Comparison of ENCODE assay signal across 15 mouse cellular contexts in the genomic region with DNA sequence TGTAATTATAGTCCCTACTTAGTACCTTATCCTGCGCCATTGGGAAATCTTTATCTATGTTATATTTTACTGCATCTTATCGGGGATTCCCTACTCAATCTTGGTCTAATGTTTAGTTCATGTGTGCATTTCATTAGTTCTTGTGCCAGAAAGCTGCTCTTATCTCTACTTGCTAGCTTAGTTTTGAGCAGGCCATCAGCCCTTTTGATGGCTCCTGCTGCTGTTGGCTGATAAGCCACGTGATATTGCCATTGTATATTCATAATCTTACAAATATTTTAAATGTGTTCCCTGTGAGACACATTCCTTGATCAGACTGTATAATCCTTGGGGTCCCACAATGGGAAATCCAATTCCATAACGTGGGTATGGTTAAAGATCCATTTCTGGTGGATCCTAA.
"Had no signal": no experiment of that assay in that cellular context is flagged by ENCODE, and none has a peak within 500 bp of the region (broad histone marks: within the 10 kb centered on the region; RNA-seq: fewer than 3 reads in every experiment).

No protein-coding gene starts in this region.

- H3K4me1 ChIP-seq: limb, embryonic 10.5 days; limb, embryonic 13.5 days; megakaryocyte, embryonic 14.5 days had no signal

- ATAC-seq: intestine, embryonic 16.5 days; lung, postnatal 0 days had no signal

- H3K27me3 ChIP-seq: limb, embryonic 13.5 days; megakaryocyte, embryonic 14.5 days had no signal

- H3K4me2 ChIP-seq: limb, embryonic 13.5 days; lung, embryonic 14.5 days; midbrain, embryonic 11.5 days had no signal

- H3K4me3 ChIP-seq: limb, embryonic 10.5 days; limb, embryonic 13.5 days; megakaryocyte, embryonic 14.5 days had no signal

- H3K27ac ChIP-seq: limb, embryonic 10.5 days; limb, embryonic 13.5 days; macrophage had no signal

- H3K9ac ChIP-seq: limb, embryonic 13.5 days; lung, embryonic 14.5 days had no signal

- DNase-seq: kidney, adult 18-20 months; kidney, adult 9 months; kidney, postnatal 14 days; kidney, postnatal 4 days; lung, embryonic 14.5 days; midbrain, embryonic 14.5 days; thymus, adult 18-20 months; thymus, postnatal 4 days had no signal

- H3K36me3 ChIP-seq: limb, embryonic 10.5 days; limb, embryonic 13.5 days had no signal

- H3K9me3 ChIP-seq: limb, embryonic 10.5 days; limb, embryonic 13.5 days; megakaryocyte, embryonic 14.5 days had no signal
